Mouse (Mus musculus): Measurements from ENCODE around the gene Wdr17.

The Wdr17 gene

DNA sequence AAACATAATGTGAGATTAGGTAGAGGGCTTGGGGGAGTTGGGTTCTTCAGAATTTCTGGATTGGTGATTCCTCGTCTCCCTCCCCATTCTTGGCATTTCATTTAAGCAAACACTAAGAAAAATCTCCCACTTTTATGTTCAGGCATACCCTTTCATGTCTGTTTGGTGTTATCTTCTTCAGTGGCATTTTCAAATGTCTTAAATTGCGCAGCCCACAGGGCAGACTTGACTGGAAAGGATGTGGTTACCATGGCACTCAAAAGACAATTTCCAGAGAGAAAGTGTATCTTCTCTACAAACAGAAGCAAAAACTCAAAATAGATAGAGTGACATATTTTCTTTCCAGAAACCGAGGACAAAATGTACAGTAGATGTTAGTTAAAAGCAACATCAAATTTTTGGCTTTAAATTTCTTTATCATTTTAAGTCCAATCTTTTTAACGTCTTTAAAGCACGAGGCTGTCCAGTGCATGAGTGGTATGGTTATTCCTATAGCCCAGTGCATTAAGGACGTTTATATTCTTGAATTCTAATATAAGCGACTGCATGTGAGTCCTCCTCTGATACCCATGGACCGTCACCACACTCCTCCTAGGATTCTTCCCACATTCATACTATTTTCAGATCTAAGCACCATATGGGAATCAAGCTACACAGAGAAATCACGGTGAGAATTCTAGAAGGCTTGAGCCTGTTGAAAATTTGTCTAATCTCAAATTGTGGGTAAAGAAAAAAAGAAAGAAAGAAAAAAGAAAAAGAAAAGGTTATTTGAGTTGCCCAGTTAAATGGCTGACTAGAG is at the start of gene Wdr17:
TSS of gene Wdr17 (minus strand) at position 198 of the 799 bp plus-strand sequence.
- DNase-seq (ENCODE audit: extremely low spot score): no peak

DNA sequence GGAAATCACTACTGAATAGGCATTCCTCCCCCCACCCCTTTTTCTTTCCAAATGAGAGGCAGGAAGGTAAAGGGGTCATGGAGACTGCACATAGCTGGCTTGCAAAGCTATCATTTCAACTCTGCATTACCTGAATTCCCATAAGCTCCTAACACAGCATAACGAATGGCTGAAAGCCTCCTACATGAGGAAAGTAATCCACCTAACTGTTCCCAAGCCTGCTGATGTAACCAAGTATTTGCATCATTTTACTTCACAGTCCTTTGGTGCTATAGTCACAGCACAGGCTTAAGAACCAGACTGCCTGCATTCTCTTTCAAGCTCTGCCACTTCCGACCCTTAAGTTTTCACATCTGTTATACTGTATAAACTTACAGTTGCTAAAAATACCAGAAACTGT is 45.3 kb upstream of the Wdr17 start:
- no peak for DNase-seq (ENCODE audit: extremely low spot score)

DNA sequence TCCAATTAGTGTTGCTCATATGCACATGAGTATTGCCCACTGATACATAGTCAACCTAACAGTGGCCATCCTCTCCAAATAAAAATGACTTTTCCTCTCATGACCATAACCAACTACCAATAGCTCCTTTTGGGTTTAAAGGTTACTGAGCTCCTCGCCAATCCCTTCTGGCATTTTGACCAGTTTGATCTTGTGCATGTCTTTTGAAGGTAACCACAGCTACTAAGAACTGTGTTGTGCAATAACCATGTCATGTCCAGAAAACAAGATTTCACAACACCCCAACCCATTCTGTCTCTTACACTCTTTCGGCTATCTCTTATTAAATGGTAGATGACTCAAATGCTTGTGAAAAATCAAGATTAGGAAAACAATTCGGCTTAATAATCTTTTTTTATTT is 38.0 kb upstream of the Wdr17 start:
- no peak for DNase-seq (ENCODE audit: extremely low spot score)

DNA sequence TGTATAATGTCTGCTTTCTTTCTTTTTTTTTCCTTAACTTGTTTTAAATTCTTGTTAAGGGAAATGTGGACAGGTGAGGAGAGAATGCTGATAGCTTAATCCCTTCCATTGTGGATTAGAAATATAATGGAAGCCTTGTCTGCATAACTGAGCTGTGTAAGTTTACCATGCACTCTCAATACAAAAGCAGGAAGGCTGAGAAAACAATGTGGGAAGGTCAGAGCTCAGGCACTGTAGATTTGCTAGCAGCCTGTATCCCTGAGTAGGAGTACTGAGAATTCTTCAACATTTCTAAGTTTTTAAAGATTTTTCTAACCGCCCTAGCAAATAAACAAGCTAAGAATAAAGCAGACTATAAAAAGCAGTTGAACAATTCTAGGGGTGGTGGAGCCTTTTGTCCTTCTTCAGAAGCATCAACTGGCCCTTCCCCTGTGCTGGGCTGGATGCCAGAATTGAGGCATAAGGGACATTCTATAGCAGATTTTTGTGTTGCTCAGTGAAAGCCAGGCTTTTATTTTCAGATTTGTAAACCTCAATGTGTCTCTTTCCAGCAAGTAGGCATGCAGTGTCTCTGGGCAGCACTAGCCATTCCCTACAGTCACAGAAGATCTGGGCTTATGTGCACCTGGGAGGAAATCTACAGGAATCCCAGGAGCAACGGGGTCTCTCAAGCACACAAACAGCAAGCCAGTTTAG is 35.3 kb upstream of the Wdr17 start:
- DNase-seq (ENCODE audit: extremely low spot score): no peak

DNA sequence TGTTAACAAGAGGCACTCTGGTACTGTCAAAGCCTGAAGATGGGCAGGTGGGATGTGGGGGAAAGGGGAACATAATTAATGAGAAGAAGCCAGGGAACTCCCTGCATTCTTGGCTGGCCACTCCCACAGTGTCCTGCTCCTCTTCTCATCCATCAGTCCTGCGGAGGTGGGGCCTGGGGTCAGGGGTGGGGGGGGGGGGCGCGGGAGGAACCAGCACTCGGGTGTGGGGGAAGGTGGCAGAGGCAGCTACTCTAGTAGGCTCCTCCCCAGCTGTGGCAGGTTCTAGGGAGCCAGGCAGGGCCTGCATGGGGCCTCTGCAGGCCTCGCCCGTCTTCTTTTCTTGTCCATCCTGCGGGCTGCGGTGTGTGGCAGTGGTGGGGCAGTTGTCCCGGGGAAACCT is 30.7 kb upstream of the Wdr17 start:
- DNase-seq (ENCODE audit: extremely low spot score): no peak

DNA sequence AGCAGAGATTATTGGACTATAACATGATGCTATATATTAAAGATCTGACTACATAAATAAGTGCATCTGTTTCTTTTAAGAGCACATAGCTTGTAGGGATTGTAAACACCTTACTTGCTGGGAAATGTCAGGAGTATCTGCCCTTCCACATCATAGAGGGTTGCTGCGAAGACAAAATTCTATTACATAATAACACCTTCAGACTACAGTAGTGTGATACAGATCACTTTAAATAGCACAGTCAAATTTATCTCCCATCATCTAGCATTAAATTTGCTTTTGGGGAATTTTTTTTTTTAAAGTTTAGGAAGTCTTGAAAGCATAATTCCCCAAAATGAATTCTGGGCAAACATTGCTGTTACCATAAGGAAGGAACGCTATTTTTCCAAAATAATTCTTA is 25.9 kb upstream of the Wdr17 start:
- no peak for DNase-seq (ENCODE audit: extremely low spot score)

DNA sequence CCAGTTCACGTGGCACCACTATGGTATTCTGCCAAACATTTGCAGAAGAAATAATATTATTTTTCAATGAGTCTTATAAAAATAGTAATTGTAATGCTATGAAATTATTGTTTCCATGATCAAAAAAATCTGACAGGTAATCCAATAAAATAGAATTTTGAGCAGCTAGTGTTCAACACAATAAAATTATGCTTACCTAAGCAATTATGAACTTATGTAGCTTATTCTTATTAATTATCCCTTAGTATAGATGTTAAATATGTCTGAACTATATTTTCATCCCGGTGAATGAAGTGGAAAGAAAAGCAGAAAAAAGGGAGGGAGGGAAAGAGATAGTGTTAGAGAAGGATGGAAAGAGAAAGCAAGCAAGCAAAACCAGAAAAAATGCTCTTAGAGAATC is 12.5 kb upstream of the Wdr17 start:
- DNase-seq (ENCODE audit: extremely low spot score): no peak

DNA sequence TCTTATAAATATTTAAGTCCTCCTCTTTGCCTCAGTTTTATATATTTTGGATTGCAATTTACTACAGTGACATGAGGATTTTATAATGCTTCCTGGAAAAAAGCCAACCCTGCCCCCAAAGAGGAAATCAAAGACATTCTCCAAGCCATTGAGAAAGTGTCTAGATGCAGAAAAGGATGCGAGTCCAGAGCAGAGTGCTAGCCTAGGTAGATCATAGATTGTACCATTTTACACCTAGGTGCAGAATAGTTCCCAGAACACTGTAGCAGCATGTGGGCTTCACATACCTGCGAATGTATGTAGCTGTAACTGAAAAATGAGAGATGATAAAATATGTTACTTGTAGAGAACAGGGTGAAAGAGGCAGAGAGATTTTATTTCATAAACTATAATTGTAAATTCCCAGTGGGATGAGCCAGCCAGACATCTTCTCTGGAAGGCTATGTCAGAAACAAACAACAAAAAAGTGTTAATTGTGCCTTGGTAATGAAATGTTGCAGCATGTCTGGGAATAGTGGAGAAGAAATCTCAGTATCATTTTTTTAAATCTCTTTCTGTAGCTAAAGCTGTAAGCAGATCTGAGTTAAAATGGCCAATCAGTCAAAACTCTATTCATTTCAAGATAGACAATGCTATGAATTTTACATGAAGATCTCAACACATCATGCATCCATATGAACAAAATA is 7.8 kb upstream of the Wdr17 start:
- DNase-seq (ENCODE audit: extremely low spot score): no peak

DNA sequence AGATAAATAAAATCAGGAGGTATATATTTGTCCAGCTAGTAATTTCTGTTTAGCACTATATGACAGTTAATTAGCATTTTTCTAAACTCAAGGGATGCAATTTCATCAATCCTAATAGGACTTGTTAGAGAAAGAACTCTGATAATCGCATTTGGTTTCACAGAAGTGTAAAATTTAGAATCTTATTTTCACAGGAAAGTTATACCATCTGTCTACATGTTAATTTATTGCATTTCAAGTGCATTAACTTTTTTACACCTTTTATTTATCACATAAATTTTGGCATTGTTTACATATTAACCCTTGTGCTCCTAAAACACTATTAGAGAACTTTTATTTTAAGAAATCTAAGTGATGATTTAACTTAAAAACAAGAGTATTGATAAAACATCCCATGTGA is 7.2 kb upstream of the Wdr17 start:
- no peak for DNase-seq (ENCODE audit: extremely low spot score)

DNA sequence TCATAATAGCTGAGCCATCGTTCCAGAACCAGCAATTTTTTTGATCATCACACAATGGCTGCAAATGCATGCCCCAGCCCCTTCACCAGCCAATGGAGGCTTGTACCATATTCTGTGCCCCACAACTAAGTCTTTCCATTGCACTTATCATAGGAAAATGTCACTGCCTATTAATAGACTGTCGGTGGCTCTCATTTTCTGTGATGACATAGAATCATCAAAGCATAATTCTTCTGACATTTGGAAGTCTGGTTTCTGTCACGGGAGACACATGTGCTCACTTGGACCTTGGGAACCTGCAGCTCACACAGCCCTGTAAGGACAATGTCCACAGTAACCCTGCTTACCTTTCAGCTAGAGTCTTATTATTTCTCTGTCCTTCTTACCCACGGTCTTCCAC is 424 bp downstream of the Wdr17 start:
- DNase-seq (ENCODE audit: extremely low spot score): no peak

DNA sequence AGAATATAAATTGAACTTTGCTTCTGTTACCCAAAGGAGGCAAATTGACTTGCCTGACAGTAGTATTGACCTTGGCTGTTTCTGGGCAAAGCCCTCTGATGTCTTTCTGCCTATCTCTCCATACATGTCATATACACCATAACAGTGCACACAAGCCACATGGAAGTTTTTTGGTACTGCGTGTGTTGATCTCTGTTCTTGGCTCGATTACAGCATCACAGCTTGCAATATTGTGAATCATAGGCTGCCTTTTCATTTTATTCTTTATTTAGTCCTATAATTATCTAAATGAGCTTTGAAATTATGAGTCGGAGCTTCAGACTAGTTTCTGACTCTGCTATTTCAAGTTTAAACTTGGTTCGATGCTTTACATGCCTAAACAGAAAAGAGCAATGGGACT is 10.5 kb downstream of the Wdr17 start:
- no peak for DNase-seq (ENCODE audit: extremely low spot score)

DNA sequence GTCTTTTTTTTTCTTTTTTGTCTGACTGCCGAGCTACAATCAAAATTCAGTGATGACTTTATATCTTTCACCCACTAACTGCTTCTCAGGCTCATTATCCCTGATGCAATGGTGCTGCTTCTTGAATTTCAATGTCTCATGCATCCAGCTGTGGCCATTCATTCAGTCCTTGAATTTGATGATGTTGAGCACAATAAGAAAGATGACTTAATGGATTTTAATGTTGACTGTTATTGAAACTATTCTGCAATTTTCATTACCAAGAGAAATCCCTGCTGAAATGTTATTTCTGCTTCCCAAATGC is 22.3 kb downstream of the Wdr17 start:
- no peak for DNase-seq (ENCODE audit: extremely low spot score)

DNA sequence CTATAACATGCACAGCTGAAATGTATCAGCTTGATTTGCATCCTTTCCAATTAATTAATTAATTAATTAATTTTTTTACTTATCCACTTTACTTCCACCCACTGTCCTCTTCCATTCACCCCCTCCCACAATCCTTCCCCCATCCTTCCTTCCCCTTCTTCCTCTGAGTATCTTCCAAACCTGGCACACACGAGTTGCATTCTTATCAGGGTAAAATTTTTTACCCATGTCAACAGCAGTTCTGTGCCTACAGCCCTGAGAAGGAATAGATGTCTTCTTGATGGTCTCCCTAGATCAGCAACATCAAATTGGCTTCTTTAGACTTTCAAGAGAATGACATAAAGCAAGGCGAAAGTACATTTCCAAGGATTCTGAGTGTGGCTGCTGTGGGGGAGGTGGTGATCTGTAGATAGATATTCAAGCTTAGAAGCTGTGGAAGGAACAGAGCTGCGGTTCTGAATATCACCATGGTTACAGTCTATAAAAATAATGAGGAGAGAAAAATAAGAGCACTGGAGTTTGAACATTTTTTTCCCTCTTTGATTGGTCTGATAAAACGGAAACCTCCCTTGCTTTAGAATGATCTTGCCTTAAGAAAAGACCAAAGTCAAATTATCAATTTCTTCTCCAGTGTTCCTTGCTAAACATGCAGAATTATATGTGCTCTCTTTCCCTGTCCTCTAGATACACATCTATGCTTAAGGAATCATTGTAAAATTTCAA is 22.8 kb downstream of the Wdr17 start:
- DNase-seq (ENCODE audit: extremely low spot score): no peak

DNA sequence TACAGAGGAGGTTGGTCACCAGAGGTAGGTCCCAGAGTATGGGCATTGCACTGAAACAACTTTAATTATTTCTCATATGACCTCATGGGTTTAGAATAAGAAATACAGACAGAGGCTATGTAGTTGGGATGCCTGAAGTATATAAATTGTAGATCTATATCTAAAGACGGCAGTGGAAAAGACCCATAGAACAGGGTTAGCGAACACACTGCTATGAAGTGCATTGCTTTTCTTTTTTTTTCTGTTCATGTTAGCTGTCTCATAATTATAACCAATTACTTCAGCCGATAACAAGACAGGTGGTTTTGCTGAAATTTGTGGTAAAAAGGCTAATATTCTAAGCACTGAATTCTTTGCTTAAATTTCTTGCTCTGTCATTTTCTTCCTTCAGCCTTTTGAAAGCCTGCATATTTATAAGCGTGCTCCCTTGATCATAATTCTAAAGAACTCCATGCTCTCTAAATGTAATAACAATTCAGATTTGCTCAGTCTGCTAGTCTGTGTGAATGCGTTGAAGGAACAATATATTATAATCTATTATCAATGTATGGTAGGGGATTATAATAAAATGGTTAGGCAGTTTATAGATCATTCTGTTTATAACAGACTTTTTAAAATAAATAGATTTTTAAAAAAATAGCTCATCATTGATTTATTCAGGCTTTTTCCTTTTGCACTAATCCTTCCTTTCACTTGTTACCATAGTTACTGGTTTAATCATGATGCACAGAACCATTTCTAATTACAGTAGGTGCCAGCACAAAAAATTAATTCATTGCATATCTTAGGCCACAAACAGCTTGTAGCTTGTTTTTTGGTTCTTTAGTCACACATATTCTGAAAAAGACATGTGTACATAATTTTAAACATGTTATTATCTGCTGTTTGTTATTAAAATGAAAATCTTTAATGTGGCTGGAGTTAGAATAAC is 50.7 kb downstream of the Wdr17 start:
- no peak for DNase-seq (ENCODE audit: extremely low spot score)

DNA sequence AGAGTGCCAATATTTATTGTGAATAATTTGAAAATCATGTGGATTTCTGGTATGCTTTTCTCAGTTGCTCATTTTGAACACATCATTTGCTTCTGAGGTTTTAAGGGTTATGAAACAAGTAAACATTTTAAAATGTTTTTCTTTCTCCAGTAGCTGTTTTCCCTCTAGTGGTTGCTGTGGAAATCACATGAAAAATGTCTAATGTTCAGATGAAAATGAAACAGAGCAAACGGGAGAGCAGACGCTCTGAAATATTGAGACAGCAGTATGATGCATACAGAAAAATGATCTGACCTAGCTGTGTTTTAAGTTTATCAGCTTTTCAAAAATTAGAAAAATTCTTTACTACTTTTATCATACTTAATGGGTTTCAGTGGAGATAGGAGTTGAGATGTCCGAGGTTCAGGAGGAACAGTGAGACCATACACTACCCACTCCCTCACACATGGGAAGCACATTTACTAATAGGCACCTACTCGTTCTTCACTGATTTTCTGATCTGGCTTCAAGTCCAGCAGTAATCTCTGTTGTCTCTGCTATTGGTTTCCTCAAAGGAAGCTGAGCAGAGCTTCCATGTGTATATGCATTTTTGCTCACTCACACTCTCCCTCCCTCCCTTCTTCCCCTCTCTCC is 57.1 kb downstream of the Wdr17 start:
- no peak for DNase-seq (ENCODE audit: extremely low spot score)

DNA sequence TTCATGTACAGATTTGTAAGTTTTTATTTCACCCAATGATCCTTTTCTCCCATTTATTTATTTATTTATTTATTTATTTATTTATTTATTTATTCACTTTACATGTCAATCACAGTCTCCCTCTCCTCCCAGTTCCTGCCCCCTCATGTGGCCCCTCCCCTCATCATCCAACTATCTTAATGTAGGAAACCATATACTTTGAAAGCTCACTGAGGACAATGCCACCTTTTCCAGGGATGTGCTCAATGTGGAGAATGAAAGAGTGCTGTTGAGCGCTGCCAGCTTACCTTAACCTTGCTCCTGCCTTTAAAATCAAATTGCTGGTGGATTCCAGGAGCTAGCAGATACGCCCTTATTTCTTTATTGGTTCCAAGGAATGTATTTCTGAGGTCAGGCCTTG is 59.0 kb downstream of the Wdr17 start:
- DNase-seq (ENCODE audit: extremely low spot score): no peak

DNA sequence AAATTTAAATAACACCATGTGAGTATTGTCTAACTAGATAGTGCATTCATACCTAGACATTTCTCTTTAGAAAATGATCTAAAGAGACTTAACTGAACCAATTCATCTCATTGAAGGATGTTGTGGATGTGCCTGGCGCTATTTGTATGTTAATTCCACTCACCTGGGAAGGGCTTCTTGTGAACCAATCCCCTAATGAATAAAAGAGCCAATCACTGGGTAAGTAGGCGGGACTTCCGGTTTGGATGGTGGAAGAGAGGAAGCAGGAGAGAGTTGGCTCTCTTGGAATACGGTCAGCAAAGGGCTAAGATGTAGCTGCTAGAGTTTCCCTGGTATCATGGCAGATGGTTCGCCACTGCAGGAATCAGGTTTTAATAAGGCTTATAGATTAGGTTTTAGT is 64.0 kb downstream of the Wdr17 start:
- DNase-seq (ENCODE audit: extremely low spot score): no peak

DNA sequence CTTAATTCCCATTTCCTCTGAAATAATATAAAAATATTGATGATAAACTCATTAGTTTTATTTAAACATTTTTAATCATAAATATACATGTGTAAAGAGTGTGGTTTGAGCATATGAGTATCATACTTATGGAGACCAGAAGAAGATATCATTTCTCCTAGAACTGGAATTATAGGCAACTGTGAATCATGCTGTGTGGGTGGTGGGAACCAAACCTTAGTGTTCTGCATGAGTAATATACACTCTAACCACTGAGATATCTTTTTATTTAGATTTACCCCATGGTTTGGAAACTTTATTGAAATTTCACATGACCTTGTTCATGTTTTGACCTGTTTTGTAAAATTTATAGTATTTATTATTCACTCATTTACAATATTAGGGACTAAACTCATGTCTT is 68.3 kb downstream of the Wdr17 start:
- no peak for DNase-seq (ENCODE audit: extremely low spot score)

DNA sequence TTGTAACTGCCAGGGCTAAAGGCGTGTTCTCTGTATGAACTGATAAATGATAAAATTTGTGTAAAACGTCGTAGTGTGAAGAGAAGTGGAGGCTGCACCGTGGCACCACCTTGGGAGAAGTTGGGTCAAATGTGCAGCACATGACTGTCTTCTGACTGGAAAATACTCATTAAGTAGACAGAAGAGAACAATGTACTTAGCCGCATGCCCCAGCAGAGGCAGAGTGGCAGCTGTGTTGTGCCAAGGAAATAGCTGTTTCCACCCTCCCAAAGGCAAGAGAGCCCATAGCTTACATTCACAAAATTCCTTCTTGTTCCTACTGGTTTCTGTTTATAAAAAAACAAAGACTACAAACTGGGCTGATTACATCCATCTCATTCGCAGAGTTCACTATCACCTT is 78.8 kb downstream of the Wdr17 start:
- peak; percentile 2 for DNase-seq (ENCODE audit: extremely low spot score)

DNA sequence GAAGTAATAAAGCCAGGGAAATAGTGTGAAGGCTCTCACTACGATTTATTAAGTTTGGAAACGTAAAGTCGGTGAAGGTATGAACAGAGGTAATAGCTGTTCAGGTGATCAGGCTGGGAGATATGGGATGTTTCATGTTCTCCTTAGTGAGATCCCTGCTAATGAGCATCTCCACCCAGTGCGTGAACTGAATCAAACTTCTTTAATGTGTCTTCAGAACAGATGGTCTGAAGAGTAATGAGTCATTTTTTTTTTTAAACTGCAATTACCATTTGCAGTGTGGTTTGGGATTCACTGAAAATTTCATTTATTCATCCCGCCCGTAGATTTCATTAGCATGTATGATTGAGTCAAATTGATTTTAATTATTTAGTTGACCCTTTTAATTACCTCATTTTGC is 80.8 kb downstream of the Wdr17 start:
- DNase-seq (ENCODE audit: extremely low spot score): no peak

DNA sequence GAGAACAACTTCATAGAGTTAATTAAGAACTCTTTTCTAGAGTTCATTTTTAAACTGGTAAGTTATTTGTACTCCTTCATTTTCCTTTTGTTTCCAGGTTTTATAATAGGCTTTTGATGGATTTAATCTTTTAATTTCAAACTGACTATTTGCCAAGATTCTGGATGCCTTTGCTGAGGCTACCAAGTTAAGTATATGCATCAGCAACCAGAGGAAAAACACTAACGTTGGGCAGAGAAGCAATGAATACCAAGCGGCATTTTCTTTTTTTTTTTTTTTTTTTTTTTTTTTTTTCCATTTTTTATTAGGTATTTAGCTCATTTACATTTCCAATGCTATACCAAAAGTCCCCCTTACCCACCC is 94.3 kb downstream of the Wdr17 start:
- no peak for DNase-seq (ENCODE audit: extremely low spot score)

All from embryo, embryonic 9.5 days (tissue).